Mouse (Mus musculus) cortical plate, adult 2 months (tissue): ENCODE measurements around the gene Mrps31. TPM values are rescaled to one million over a fixed set of nuclear protein-coding genes. Genes with fewer than 3 reads are reported as not detected.
A peak's percentile ranks its signal among the peaks of the same experiment; 100 is the strongest.

Experiments
- H3K27ac ChIP-seq: fragments of 200-500 bp; 2 replicates; pipeline ENCODE4 v1.5.1; 2012; ENCODE audit warnings: low read length, control low read depth, inconsistent platforms; ENCODE audit not compliant: insufficient read depth
- H3K4me1 ChIP-seq: fragments of 200-500 bp; 2 replicates; pipeline ENCODE4 v1.6.1; 2011; ENCODE audit warnings: low read length; ENCODE audit not compliant: control insufficient read depth, insufficient read depth
- H3K4me3 ChIP-seq: fragments of 200-500 bp; 2 replicates; pipeline ENCODE4 v1.5.1; 2011; ENCODE audit warnings: mild to moderate bottlenecking, low read length, control low read depth; ENCODE audit not compliant: insufficient read depth
- CTCF ChIP-seq: fragments of 200-500 bp; IDR thresholded peaks from 2 replicates; pipeline ENCODE4 v1.5.1; 2011; ENCODE audit warnings: mild to moderate bottlenecking, control low read depth, low read length; ENCODE audit not compliant: insufficient read depth; ENCODE audit errors: extremely low read depth
- POLR2A ChIP-seq: fragments of 200-500 bp; IDR thresholded peaks from 2 replicates; pipeline ENCODE4 v1.6.1; 2011; ENCODE audit warnings: mild to moderate bottlenecking, low read length, control low read depth; ENCODE audit not compliant: insufficient read depth; ENCODE audit errors: extremely low read depth
- polyA plus RNA-seq: library from polyadenylated mRNA; depleted of rRNA; stranded (reverse); fragments of >200 nt; gene quantifications from 2 replicates; pipeline ENCODE4 v1.2.3, GENCODE M21; 2012; rRNA removed

Gene Mrps31
- 17.0 and 17.8 TPM in 2 replicates for polyA plus RNA-seq

DNA sequence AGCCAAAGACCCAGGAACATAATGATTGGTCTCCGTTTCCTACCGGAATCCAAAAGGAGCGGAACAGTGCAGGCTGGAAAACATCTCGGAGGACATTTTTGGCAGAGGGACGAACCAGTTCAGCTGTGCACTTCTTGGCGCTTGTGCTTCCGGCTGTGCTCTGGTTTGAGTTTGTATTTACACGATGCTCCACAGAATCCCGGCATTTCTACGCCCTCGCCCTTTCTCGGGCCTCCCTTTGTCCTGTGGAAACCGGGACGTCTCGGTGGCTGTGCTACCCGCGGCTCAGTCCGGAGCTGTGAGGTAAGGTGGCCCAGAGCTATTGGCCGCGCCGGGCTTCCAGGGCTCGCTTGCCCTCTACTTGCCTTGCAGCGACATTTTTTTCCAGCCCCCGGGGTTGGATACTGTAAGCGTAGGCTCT lies at the start of gene Mrps31:
Gene Mrps31, plus strand, starts transcription at position 80 of the 421 bp plus-strand sequence.
- H3K4me3 ChIP-seq = peak within 1 kb of the TSS; percentile 85
- TF ChIP-seq POLR2A (peak; percentile 75), CTCF (no peak)
- H3K27ac ChIP-seq = peak within 1 kb of the TSS; percentile 63; the same call in 1 of the 2 replicates
- peaks cover 1% of the 10 kb centered on the region; the same call in 1 of the 2 replicates for H3K4me1 ChIP-seq

DNA sequence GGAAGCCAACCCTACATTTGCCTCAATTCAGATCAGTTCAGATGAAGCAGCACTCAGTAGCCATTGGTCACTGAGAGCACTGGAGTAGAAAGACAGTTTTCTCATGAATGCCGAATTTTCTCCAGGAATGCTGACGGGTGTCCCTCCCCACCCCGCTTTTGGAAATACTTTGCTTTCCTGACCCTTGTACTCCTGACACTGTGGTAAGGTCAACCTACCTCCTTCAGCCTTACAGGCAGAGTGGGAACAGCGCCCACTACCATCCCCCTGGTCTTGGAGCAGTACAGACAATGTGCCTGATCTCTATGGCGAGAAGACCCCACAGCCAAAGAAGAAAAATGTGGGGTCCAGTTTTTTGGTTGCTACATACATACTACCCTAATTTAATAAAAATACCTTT lies 34.9 kb upstream of the Mrps31 start:
- no peak overlapping the region for H3K4me3 ChIP-seq
- no peak for TF ChIP-seq CTCF
- TF ChIP-seq POLR2A = no peak
- H3K4me1 ChIP-seq = no peaks in the 10 kb centered on the region
- no peak overlapping the region for H3K27ac ChIP-seq

DNA sequence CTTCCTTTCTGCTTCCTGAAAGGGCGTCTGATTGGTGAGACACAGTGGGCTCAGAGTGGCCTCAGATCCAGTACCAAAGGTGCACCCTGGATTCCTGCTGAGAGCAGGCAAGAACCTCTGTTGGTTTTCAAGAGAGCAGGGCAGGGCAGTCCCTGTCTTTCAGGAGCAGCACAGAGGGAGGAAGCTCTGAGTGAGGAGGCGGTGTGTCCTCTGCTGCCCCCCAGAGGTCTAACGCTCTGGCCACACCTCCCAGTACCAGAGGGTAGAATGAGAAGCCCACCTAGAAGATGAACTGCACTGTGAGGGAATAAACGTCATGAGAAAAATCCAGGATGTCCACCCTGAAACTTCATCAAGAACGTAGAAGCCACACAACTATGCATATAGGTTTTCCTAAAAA lies 34.3 kb upstream of the Mrps31 start:
- Histone ChIP-seq H3K4me1 (no peaks in the 10 kb centered on the region), H3K27ac (no peak overlapping the region), H3K4me3 (no peak overlapping the region)
- TF ChIP-seq CTCF (peak; percentile 37), POLR2A (no peak)

DNA sequence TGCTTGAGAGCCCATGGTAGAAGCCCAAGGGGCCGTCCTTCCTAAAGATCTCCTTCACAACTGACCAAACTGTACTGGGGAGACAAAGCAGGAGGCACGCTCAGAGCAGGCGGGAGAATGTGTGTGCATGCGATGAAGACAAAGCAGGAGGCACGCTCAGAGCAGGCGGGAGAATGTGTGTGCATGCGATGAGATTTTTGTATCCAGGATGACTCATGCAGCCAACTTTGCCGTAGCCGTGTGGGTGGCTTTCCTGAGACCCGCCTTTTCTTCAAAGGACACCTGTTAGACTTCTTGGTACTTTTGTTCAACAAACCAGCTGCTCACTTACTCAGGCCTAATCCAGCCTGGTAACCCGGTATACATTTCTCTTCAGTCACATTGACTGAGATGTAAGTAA lies 30.2 kb upstream of the Mrps31 start:
- Histone ChIP-seq H3K27ac (no peak overlapping the region), H3K4me3 (no peak overlapping the region), H3K4me1 (no peaks in the 10 kb centered on the region)
- TF ChIP-seq CTCF (no peak), POLR2A (no peak)

DNA sequence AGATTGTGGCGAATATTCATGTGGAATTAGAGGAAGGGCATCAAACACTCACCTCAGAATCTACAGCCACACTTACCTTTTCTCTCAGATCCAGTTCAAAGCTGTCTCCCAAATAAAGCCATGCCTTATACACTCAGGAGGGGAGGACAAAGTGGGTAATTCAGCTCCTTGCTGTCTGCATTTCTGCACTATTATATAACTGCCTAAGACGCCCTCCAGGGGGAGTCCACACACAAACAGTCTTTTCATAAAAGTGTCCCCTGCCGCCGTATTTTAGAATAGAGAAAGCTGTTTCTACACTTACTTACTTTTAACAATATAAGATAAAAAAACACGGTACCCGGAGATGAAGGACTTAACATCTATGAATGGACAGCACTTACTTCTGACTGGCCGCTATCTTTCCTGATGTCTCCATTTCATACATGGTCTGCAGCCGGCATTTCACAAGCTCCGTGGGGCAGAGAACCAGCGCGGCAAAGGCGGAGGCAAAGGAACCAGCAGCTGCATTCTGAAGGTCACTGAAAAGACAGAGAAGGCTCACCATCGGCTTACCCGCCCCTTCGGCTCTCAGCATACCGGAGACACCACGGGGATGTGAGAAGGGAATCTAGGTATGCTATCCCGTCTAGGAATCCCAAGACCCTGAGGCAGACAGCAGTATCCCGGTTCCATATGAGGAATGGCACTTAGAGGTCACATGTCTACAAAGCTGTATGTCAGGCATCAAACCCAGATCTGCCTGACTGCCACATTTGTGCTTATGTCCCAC lies 28.2 kb upstream of the Mrps31 start:
- Histone ChIP-seq H3K4me1 (no peaks in the 10 kb centered on the region), H3K4me3 (no peak overlapping the region), H3K27ac (no peak overlapping the region)
- TF ChIP-seq CTCF (no peak), POLR2A (no peak)

DNA sequence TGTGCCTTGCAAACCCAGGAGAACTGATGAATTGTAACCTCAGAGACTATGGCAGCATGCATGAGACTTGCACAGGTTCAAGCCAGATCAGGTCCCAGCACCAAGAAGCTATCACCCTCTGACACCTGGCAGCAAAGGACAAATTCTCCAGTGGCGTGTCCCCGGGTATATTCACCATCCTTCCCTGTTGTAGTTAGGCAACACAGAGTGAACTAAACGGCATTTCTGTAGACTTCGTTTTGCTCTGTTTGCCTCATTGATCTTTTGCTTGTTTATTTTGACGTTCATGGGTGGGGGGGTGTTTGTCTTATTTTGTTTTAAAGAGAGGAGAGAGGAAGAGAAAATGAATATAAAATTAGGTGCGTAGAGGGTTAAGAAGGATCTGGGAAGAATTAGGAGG lies 26.0 kb upstream of the Mrps31 start:
- no peak for TF ChIP-seq POLR2A
- no peak for TF ChIP-seq CTCF
- Histone ChIP-seq H3K4me1 (no peaks in the 10 kb centered on the region), H3K4me3 (no peak overlapping the region), H3K27ac (no peak overlapping the region)

DNA sequence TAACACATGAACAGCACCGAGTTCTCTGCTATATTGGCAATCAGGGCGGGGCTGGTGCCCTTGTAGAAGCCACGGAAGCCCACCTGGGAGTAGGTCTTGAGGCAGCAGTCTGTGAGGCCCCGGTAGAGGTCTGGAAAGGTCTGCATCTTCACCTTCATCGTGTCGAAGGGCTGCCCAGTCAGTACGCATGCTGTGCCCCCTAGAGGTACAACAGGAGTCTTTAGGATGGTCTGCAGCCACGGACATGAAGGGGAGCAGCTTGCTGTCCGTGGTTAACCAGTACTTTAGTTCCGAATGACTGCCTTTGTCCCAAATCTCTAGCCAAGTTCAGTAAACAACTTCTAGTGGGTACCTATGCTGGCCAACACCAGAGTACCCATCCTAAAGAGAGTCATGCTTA lies 21.3 kb upstream of the Mrps31 start:
- TF ChIP-seq CTCF (no peak), POLR2A (no peak)
- H3K27ac ChIP-seq = no peak overlapping the region
- H3K4me1 ChIP-seq = no peaks in the 10 kb centered on the region
- no peak overlapping the region for H3K4me3 ChIP-seq

DNA sequence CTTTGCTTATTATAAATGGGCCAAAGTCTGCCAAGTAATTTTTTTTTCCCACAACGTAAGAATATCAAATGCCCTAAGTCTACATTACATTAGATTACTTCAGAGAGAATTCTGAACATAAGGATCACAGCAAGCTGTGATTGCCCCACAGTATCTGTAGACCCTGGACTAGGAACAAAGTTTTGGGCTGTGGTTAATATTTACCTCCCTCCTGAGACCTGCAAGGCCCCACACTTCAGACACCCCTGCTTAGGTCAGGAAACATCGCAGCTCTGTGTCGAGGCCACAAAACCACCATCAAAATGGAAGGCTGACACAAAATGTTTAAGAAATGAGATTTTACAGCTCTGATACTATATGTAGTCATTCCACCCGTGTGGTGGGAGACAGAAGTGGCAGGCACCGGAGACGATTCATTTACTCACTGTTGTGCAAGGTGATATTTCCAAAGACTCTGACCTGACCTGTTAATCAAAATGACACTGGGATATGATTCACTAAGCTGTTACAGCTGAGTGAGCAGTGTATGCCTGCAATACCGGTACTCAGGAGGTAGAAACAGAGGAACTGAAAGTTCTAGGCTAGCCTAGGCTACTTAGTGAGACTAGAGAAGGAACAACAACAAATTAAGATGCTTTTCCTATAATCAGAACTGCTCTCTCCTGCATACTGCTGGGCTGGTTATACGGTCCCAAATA lies 20.2 kb upstream of the Mrps31 start:
- Histone ChIP-seq H3K27ac (no peak overlapping the region), H3K4me3 (no peak overlapping the region), H3K4me1 (no peaks in the 10 kb centered on the region)
- TF ChIP-seq POLR2A = no peak
- no peak for TF ChIP-seq CTCF

DNA sequence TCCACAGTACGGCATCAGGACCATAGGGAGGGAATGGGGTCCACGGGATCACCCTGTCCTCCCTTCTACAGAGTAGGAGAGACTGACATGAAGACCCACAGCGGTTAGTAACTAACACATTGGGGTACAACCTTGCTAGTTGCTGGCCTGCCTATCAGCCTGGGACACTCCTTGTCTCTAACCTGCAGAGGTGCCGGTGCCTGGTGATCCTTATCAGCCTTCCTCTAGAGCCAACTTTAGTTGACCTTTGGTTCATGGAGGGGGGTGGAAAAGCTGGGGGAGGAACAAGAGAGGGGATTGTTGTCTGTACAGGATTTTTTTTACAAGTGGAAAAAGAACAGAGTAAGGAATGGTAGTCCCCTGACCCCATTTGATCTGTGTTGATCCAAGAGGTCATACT lies 16.7 kb upstream of the Mrps31 start:
- H3K4me3 ChIP-seq = no peak overlapping the region
- TF ChIP-seq CTCF (no peak), POLR2A (no peak)

DNA sequence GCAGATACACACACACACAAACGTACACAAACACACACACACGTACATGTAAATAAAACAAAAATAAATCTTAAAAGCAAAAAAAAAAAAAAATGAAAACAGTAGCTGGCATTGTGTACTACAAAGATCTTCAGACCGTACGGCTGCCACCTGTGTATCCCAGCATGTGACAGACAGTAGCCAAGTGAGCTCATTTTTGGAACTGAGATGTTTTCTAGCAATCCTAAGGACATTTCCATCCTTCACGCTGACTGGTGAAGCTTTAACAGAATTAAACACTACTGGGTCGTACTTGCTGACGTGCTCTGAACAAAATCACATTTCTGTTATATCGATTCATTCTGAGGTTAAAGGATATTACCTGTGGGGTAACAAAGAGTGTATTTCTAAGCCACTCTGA lies 15.9 kb upstream of the Mrps31 start:
- H3K4me3 ChIP-seq = no peak overlapping the region
- TF ChIP-seq CTCF = no peak
- no peak for TF ChIP-seq POLR2A
- no peak overlapping the region for H3K27ac ChIP-seq
- no peaks in the 10 kb centered on the region; the same call in 1 of the 2 replicates for H3K4me1 ChIP-seq

More for the DNA sequence above, 16.7 kb upstream of the Mrps31 start:
- Histone ChIP-seq H3K27ac (no peak overlapping the region), H3K4me1 (no peaks in the 10 kb centered on the region; the same call in 1 of the 2 replicates)
